Mouse (Mus musculus) heart, adult 2 months (tissue): ENCODE results near the gene Tmem143.

Source experiments
- CTCF ChIP-seq: fragments of 200-600 bp; IDR thresholded peaks from 2 replicates; pipeline ENCODE4 v1.8.1; 2022; ENCODE audit warnings: antibody characterized with exemption, mild to moderate bottlenecking, moderate library complexity
- POLR2A ChIP-seq: fragments of 200-500 bp; IDR thresholded peaks from 2 replicates; pipeline ENCODE4 v1.6.1; 2011; ENCODE audit warnings: mild to moderate bottlenecking, low read depth, low read length, control low read depth; ENCODE audit not compliant: insufficient read depth

- TF ChIP-seq CTCF (no peak), POLR2A (no peak)
Measured at GRCm38 (mm10) chr7:45862804-45863203, 33.9 kb upstream of the Tmem143 start.
